Mouse (Mus musculus) limb, embryonic 15.5 days (tissue): ENCODE measurements at regions not wholly inside any gene's neighbourhood (a gene's known extent, or its start where the extent isn't known, plus 50 kb on each side); places are given as distances from the start of the nearest gene placed in this dataset.

ENCODE experiments used
- ATAC-seq: fragments of 200-750 bp; cut with Nextera tagmentation; 2 replicates; pipeline ENCODE4 v1.8.0; 2017; ENCODE audit warnings: low read depth, moderate TSS enrichment; ENCODE audit not compliant: insufficient number of reproducible peaks, low FRiP score, low TSS enrichment
- H3K27ac ChIP-seq: fragments of 300-500 bp; sonication (generic); 2 replicates; pipeline ENCODE4 v1.5.1; 2015; ENCODE audit warnings: moderate library complexity, mild to moderate bottlenecking, inconsistent platforms
- H3K27me3 ChIP-seq: fragments of 300-500 bp; sonication (generic); 2 replicates; pipeline ENCODE4 v1.6.1; 2015; ENCODE audit warnings: inconsistent platforms
- H3K36me3 ChIP-seq: fragments of 300-500 bp; sonication (generic); 2 replicates; pipeline ENCODE4 v1.6.1; 2015; ENCODE audit warnings: inconsistent platforms
- H3K4me1 ChIP-seq: fragments of 300-500 bp; sonication (generic); 2 replicates; pipeline ENCODE4 v1.6.1; 2015; ENCODE audit warnings: inconsistent platforms
- H3K4me2 ChIP-seq: fragments of 300-500 bp; sonication (generic); 2 replicates; pipeline ENCODE4 v1.6.1; 2015; ENCODE audit warnings: mild to moderate bottlenecking, inconsistent platforms
- H3K4me3 ChIP-seq: fragments of 300-500 bp; sonication (generic); 2 replicates; pipeline ENCODE4 v1.5.1; 2015; ENCODE audit warnings: mild to moderate bottlenecking, inconsistent platforms
- H3K9ac ChIP-seq: fragments of 300-500 bp; sonication (generic); 2 replicates; pipeline ENCODE4 v1.6.1; 2015; ENCODE audit warnings: inconsistent platforms
- H3K9me3 ChIP-seq: fragments of 300-500 bp; sonication (generic); 2 replicates; pipeline ENCODE4 v1.6.1; 2016; ENCODE audit warnings: inconsistent platforms
- WGBS: fragments of 180-500 bp; shearing (Covaris S2); methylation state at CpG from one replicate; pipeline ENCODE4 v1.1.7; 2015; 5-methylcytosine and 5-hydroxymethylcytosine counted together

DNA sequence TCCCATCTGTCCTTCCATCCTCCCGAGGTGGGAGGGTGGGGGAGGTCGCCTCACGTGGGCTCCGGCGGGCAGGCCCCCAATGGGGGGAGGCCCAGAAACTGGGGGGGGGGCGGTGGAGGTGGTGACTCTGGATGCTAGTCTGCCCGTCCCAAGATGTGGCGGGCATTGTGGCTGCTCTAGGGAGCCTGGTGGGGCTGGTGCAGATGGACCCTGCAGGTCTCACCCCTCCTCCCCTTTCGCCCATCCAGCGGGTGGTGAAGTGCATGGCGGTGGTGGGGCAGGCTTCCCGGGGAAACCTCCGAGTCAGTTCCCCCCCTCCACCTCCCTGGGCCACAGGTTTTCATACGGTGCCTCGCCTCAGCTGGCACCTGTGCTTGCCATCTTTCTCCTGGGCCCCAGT is 88.6 kb downstream of the Inhba start:
- H3K36me3 ChIP-seq = no peaks in the 10 kb centered on the region
- 0 out of 2 replicates have a peak, but pooled peaks have one; percentile 30 for ATAC-seq
- H3K4me2 ChIP-seq = no peak overlapping the region
- 91% methylated on average over 15 of the region's 15 CpGs for WGBS
- no peaks in the 10 kb centered on the region for H3K27me3 ChIP-seq
- H3K4me3 ChIP-seq = no peak overlapping the region
- no peaks in the 10 kb centered on the region for H3K4me1 ChIP-seq
- no peak overlapping the region for H3K27ac ChIP-seq
- no peak overlapping the region for H3K9ac ChIP-seq
- no peaks in the 10 kb centered on the region for H3K9me3 ChIP-seq

DNA sequence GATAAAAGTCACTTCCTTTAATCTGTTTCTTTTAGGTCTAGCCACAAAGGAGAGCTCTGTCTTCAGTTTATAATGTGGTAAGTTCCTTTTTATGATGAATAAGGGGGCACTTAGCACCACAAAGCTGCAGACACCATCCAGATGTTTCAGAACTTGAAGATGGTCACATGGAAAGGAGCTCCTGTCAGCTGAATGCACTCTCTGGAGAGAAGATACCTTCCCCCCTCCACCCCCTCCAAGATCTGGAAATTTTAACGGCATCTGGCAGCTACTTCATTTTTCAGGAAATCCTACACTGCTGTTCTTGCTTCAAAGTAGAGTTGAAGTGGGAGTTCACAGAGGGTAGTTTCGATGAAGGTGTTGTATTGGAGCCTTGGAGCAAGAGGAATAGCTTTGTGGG is 103.2 kb downstream of the Inhba start:
- no peak overlapping the region for H3K4me3 ChIP-seq
- no peaks in the 10 kb centered on the region for H3K36me3 ChIP-seq
- 0 out of 2 replicates have a peak, but pooled peaks cover 2% of the 10 kb centered on the region for H3K4me1 ChIP-seq
- H3K4me2 ChIP-seq = no peak overlapping the region
- H3K9ac ChIP-seq = no peak overlapping the region
- no peaks in the 10 kb centered on the region for H3K27me3 ChIP-seq
- H3K9me3 ChIP-seq = no peaks in the 10 kb centered on the region
- no peak overlapping the region for H3K27ac ChIP-seq
- no peak for ATAC-seq
- 25% methylated on average over 2 of the region's 2 CpGs for WGBS

DNA sequence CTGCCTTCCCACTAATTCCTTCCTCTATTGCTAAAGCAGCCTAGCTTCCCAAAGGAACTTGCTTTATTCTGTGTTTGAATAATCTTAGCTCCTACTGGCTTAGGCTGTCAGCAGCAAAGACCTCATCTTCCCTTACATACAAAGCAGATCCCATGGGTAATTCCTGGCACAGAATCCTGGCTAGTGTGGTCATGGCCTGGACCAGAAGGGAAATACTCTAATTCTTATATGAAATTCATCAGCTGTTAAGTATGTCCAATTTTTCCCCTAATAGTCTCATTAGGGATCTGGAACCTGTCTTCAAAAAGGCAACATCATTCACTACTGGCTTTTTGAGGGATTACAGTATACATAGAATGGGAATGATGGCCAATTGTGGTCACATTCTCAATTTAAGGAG is 135.0 kb downstream of the Inhba start:
- no peak overlapping the region for H3K9ac ChIP-seq

DNA sequence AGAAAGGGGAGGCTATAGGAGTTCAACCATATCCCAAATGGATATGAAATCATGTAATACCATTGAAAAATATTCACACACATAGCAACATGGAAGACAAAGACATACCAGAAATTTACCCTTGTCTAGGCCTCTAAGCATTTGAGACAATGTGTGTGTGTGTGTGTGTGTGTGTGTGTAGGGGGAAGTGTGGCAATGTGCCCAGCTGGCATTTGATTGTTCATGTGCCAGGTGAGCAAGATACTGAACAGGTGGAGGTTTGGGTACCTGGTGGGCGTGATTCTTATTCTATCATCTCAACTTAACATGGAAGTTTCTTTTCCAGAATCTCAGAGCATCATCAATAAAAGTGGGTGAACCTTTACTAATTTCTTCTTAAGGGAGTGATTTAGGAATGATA is 143.3 kb downstream of the Inhba start:
- H3K27ac ChIP-seq = no peak overlapping the region
- H3K36me3 ChIP-seq = no peaks in the 10 kb centered on the region
- 86% methylated on average over 1 of the region's 1 CpGs for WGBS
- H3K9me3 ChIP-seq = no peaks in the 10 kb centered on the region
- H3K4me3 ChIP-seq = no peak overlapping the region
- H3K4me1 ChIP-seq = no peaks in the 10 kb centered on the region
- ATAC-seq = no peak
- H3K27me3 ChIP-seq = no peaks in the 10 kb centered on the region
- no peak overlapping the region for H3K9ac ChIP-seq
- no peak overlapping the region for H3K4me2 ChIP-seq

More for the DNA sequence above, 135.0 kb downstream of the Inhba start:
- H3K4me1 ChIP-seq = no peaks in the 10 kb centered on the region
- no peak for ATAC-seq
- H3K27ac ChIP-seq = no peak overlapping the region
- H3K36me3 ChIP-seq = no peaks in the 10 kb centered on the region
- no peaks in the 10 kb centered on the region for H3K27me3 ChIP-seq
- no peak overlapping the region for H3K4me2 ChIP-seq
- H3K9me3 ChIP-seq = no peaks in the 10 kb centered on the region
- no peak overlapping the region for H3K4me3 ChIP-seq

DNA sequence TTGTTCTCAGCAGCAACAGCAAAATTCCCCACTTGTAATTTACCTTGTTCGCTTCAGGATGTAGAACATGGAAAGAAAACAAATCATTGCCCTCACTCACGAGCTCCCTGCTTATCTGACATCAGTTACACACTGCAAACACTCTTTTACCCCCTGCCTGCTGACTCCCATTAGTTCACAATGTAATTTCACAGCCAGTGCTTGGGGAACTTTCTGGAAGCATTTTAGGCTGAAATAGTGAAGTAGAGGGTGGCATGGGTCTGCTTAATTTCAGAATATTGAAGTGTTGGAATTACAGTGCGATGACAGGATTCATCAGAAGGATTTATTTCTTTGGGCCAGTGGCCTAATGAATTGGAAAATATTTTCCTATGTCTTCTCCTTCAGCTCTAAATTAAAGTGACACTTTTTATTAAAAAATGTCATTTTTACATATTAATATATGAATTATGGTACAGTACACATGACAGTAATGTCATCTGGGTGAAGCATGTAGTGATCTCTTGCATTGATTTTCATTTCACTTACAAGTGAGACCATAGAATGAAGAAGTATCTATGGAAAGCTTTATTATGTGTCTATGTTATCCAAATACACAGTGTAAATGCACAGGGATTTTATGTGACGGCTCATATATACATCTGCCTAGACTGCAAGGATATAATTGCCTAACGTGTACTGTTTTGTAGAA is 153.7 kb downstream of the Inhba start:
- Histone ChIP-seq H3K36me3 (no peaks in the 10 kb centered on the region), H3K4me1 (no peaks in the 10 kb centered on the region), H3K27me3 (no peaks in the 10 kb centered on the region), H3K9me3 (no peaks in the 10 kb centered on the region), H3K4me2 (no peak overlapping the region), H3K4me3 (no peak overlapping the region), H3K9ac (no peak overlapping the region), H3K27ac (no peak overlapping the region)
- 56% methylated on average over 5 of the region's 5 CpGs for WGBS
- ATAC-seq = no peak

DNA sequence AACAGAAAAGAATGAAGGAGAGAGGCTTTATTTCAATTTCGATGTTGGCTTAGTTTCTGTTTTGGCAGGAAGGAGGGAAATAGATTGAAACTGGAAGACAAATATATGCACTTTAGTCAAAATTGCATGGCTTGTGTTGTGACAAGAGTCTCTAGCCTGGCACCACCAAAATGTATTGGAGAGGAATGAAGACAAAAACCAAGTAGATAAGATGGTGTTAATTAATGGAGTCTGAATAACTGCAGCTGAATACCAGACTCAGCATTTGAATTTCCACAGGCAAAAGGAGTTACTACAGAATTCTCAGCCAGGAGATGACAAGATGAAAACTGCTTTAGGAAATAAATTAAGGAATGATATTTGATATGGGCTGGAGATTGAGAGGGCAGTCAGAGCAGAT is 185.0 kb downstream of the Inhba start:
- Histone ChIP-seq H3K27ac (no peak overlapping the region), H3K9me3 (no peaks in the 10 kb centered on the region), H3K36me3 (no peaks in the 10 kb centered on the region), H3K27me3 (no peaks in the 10 kb centered on the region; the same call in 1 of the 2 replicates), H3K4me1 (no peaks in the 10 kb centered on the region), H3K4me2 (no peak overlapping the region), H3K9ac (no peak overlapping the region), H3K4me3 (no peak overlapping the region)
- WGBS = 83% methylated on average over 1 of the region's 1 CpGs
- ATAC-seq = no peak

DNA sequence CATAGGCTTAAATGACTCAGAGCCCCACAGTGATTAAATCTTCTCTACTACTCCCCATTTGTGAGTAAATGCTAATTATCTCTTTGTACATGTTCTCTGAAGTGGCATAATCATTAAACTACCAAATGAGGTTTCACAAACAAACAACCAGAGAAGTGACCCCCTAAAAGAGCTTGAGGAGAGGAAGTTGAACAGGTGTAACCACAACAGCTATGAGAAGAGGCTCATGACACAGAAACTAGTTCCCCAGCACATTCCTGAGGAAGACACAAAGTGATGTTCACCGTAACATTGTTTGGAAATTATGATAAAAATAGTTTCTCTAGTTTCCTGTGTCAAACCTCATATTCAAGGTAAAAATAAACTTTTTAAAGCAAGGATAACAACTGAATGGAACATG is 188.4 kb downstream of the Inhba start:
- no peaks in the 10 kb centered on the region for H3K4me1 ChIP-seq
- H3K4me3 ChIP-seq = no peak overlapping the region
- WGBS = 74% methylated on average over 1 of the region's 1 CpGs

DNA sequence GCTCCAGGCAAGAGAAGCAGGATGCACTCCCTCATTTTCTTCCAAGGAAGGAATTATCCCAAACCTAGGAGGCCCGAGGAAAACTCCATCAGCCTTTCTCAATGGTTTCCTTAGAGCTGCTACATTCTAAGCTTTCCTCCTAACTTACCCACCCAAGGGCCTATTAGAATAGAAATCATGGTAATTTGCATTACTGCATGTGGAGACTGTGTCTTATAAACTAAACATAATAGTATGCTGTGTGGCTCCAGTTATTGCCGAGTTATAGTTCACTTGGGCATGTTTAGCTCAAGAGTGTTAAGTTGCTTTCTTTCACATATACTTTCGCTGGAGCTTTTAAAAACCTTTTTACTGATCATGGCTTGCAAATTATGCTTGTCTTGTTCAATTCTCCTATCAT is 191.5 kb downstream of the Inhba start:
- no peak overlapping the region for H3K4me3 ChIP-seq
- ATAC-seq = no peak
- 41% methylated on average over 3 of the region's 3 CpGs for WGBS

More for the DNA sequence above, 188.4 kb downstream of the Inhba start:
- no peaks in the 10 kb centered on the region; the same call in 1 of the 2 replicates for H3K27me3 ChIP-seq
- H3K27ac ChIP-seq = no peak overlapping the region
- H3K9ac ChIP-seq = no peak overlapping the region
- no peaks in the 10 kb centered on the region for H3K9me3 ChIP-seq
- H3K4me2 ChIP-seq = no peak overlapping the region
- H3K36me3 ChIP-seq = no peaks in the 10 kb centered on the region
- ATAC-seq = no peak

DNA sequence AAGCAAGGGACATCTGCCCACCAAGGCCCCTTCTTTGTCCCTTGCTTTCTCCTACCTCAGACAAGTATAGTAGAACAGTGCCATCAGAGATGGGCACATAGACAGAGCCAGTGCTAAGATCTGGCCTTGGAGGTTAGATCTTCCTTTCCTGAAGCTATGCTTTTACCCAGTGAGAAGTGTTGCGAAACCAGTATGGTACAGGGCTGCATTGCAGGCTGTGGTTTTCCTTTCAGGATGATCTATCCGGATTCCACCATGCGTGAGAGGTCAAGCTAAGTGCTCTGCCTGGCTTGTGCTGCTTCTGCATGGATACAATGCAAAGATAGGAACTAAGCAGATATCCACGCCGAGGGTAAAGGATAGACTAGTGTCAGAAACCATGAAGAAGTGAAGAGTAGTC is 192.4 kb downstream of the Inhba start:
- Histone ChIP-seq H3K9ac (no peak overlapping the region), H3K27me3 (no peaks in the 10 kb centered on the region; the same call in 1 of the 2 replicates), H3K4me3 (no peak overlapping the region), H3K9me3 (no peaks in the 10 kb centered on the region), H3K4me1 (no peaks in the 10 kb centered on the region), H3K27ac (no peak overlapping the region), H3K36me3 (no peaks in the 10 kb centered on the region), H3K4me2 (no peak overlapping the region)
- no peak for ATAC-seq
- 95% methylated on average over 5 of the region's 5 CpGs for WGBS

More for the DNA sequence above, 191.5 kb downstream of the Inhba start:
- Histone ChIP-seq H3K27me3 (no peaks in the 10 kb centered on the region; the same call in 1 of the 2 replicates), H3K9ac (no peak overlapping the region), H3K9me3 (no peaks in the 10 kb centered on the region), H3K27ac (no peak overlapping the region), H3K36me3 (no peaks in the 10 kb centered on the region), H3K4me2 (no peak overlapping the region), H3K4me1 (no peaks in the 10 kb centered on the region)

DNA sequence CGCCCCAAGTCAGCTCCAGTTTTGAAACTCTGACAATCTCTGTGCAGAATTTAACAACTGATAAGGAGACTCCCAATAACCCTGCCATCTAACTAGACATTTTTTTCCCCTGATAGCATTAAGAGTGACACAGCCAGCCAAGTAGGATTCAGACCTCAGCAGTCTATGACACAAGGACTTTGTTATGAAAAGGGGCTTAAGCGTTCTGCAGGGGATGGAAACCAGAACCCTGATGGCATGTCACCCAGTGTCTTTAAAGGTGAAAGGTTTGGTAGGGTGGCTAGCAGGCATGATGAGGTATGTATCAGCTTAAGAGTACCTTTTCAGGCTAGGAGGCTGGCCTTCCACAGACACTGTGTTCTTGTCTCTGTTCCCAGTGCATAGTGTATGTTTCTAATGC is 199.8 kb downstream of the Inhba start:
- H3K4me2 ChIP-seq = no peak overlapping the region
- no peak for ATAC-seq
- no peaks in the 10 kb centered on the region for H3K27me3 ChIP-seq
- no peaks in the 10 kb centered on the region for H3K9me3 ChIP-seq
- no peaks in the 10 kb centered on the region for H3K4me1 ChIP-seq
- no peak overlapping the region for H3K27ac ChIP-seq
- H3K36me3 ChIP-seq = no peaks in the 10 kb centered on the region
- 78% methylated on average over 2 of the region's 2 CpGs for whole genome bisulfite sequencing
- no peak overlapping the region for H3K9ac ChIP-seq
- H3K4me3 ChIP-seq = no peak overlapping the region

DNA sequence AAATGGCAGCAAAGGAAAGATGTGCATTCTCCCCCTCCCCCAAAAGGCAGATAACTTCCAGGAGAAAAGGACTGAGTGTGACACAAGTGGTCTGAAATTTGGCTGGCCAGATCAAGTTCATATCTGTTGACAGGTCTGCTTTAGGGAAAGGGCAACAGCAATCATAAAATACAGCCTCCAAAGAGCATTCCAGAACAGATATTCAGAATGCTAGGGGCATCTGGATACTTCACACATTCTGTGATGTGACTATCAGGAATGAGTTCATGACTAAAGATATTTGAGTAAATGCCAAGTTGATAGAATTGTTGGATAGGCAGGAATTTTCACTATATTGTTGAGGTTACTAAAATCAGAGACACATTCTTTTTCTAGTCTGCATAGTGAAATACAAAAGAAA is 208.2 kb downstream of the Inhba start:
- Histone ChIP-seq H3K9me3 (no peaks in the 10 kb centered on the region), H3K4me2 (no peak overlapping the region), H3K27me3 (no peaks in the 10 kb centered on the region), H3K4me3 (no peak overlapping the region), H3K4me1 (no peaks in the 10 kb centered on the region), H3K36me3 (no peaks in the 10 kb centered on the region), H3K9ac (no peak overlapping the region), H3K27ac (no peak overlapping the region)
- ATAC-seq = no peak

DNA sequence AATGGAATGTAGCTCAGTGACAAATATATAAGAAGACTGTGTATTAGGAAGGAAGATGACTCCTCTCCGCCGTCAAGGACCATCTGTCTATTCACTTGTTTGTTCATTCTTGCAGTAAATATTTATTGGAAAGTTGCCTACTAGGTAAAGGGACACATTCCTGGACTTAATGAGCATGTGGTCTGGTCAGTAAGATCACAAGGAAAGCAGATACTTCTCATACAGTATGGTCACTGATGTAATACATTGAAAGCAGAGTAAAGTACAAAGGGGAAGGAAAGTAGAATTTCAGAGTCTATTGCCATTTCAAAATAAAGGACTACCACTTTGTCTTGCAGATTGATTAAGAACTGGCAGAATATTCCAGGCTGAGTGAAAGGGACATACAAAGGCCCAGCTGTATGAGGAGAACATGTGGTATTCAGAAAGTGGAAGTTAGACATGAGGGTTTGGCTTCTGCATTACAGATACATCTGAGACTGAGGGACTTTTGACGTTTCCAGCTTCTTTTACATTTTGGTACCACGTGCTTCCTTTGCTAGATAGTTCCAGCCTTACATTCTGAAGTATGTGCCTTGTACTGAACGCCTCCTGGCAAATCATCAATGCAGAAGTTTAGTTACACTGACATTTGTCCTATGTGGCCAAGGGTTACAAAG is 211.4 kb downstream of the Inhba start:
- ATAC-seq = no peak
- H3K27me3 ChIP-seq = no peaks in the 10 kb centered on the region
- H3K27ac ChIP-seq = no peak overlapping the region
- H3K36me3 ChIP-seq = no peaks in the 10 kb centered on the region
- no peak overlapping the region for H3K4me3 ChIP-seq
- H3K9ac ChIP-seq = no peak overlapping the region
- H3K4me2 ChIP-seq = no peak overlapping the region
- no peaks in the 10 kb centered on the region for H3K4me1 ChIP-seq
- WGBS = 66% methylated on average over 5 of the region's 5 CpGs
- no peaks in the 10 kb centered on the region for H3K9me3 ChIP-seq
